Mouse (Mus musculus) MEL (cell line): ENCODE data around the gene Ttf2. TPM values are rescaled to one million over a fixed set of nuclear protein-coding genes. Genes with fewer than 3 reads are reported as not detected.

Experiments
- DNase-seq: peaks from one replicate; pipeline ENCODE4 v3.0.0; 2011; ENCODE audit warnings: low read depth, low spot score
- H3K27ac ChIP-seq: 2 replicates; pipeline ENCODE4 v1.5.1; 2012; ENCODE audit warnings: low read depth, mild to moderate bottlenecking, control low read depth, low read length, moderate library complexity; ENCODE audit not compliant: control insufficient read depth
- H3K27me3 ChIP-seq, 2 experiments: fragments of 150-350 bp in 1 of 2; sonication (generic) in 1 of 2; 2 replicates each; pipeline ENCODE4 v1.6.1; 2012; ENCODE audit warnings: low read length in 2 of 2, mild to moderate bottlenecking in 2 of 2, improper control_type of control experiment in 1 of 2, moderate library complexity in 1 of 2; ENCODE audit not compliant: insufficient read depth in 2 of 2, control insufficient read depth in 1 of 2
- H3K36me3 ChIP-seq, 2 experiments: 2 replicates each; pipeline ENCODE4 v1.6.1; 2012 to 2014; ENCODE audit warnings: low read length in 2 of 2, improper control_type of control experiment in 1 of 2, inconsistent platforms in 1 of 2, mild to moderate bottlenecking in 1 of 2; ENCODE audit not compliant: insufficient read depth in 2 of 2, control insufficient read depth in 1 of 2
- H3K4me1 ChIP-seq, 2 experiments: fragments of 150-350 bp in 1 of 2; sonication (generic) in 1 of 2; 2 replicates each; pipeline ENCODE4 v1.6.1; 2012; ENCODE audit warnings: low read length in 2 of 2, improper control_type of control experiment in 1 of 2, mild to moderate bottlenecking in 1 of 2; ENCODE audit not compliant: insufficient read depth in 2 of 2, control insufficient read depth in 1 of 2
- H3K4me3 ChIP-seq, 2 experiments: fragments of 150-350 bp in 1 of 2; sonication (generic) in 1 of 2; 2 replicates each; pipeline ENCODE4 v1.5.1; 2012; ENCODE audit warnings: low read depth in 2 of 2, low read length in 2 of 2, mild to moderate bottlenecking in 2 of 2, moderate library complexity in 2 of 2, control low read depth in 1 of 2, improper control_type of control experiment in 1 of 2; ENCODE audit not compliant: control insufficient read depth in 1 of 2, insufficient read depth in 1 of 2
- H3K79me2 ChIP-seq: 2 replicates; pipeline ENCODE4 v1.6.1; 2012; ENCODE audit warnings: mild to moderate bottlenecking, low read length, moderate library complexity; ENCODE audit not compliant: control insufficient read depth, poor library complexity, insufficient read depth
- H3K9ac ChIP-seq: 2 replicates; pipeline ENCODE4 v1.6.1; 2012; ENCODE audit warnings: low read depth, mild to moderate bottlenecking, control low read depth, low read length, moderate library complexity; ENCODE audit not compliant: control insufficient read depth, poor library complexity, severe bottlenecking
- H3K9me3 ChIP-seq: fragments of 150-350 bp; sonication (generic); replicated peaks from 2 replicates; pipeline ENCODE4 v1.6.1; 2012; ENCODE audit warnings: mild to moderate bottlenecking, low read length, improper control_type of control experiment, moderate library complexity; ENCODE audit not compliant: insufficient read depth
- CHD1 ChIP-seq: IDR thresholded peaks from 2 replicates; pipeline ENCODE4 v1.6.1; 2012; ENCODE audit warnings: low read depth, mild to moderate bottlenecking, inconsistent platforms, low read length, improper control_type of control experiment
- CHD2 ChIP-seq: IDR thresholded peaks from 2 replicates; pipeline ENCODE4 v1.6.1; 2011; ENCODE audit warnings: low read length, improper control_type of control experiment
- CTCF ChIP-seq, 3 experiments: IDR thresholded peaks in 2 of 3; conservative IDR thresholded peaks in 1 of 3; 2 replicates each; pipeline ENCODE4 v1.5.1; 2011 to 2012; ENCODE audit warnings: low read length in 3 of 3, low read depth in 2 of 3, mild to moderate bottlenecking in 2 of 3, improper control_type of control experiment in 1 of 3, inconsistent platforms in 1 of 3, mixed read lengths in 1 of 3, moderate library complexity in 1 of 3; ENCODE audit not compliant: control insufficient read depth in 1 of 3, insufficient read depth in 1 of 3, poor library complexity in 1 of 3, severe bottlenecking in 1 of 3
- EP300 ChIP-seq, 2 experiments: IDR thresholded peaks; 2 replicates each; pipeline ENCODE4 v1.6.1; 2011; ENCODE audit warnings: improper control_type of control experiment in 2 of 2, low read length in 2 of 2, low read depth in 1 of 2, mild to moderate bottlenecking in 1 of 2
- ETS1 ChIP-seq: IDR thresholded peaks from 2 replicates; pipeline ENCODE4 v1.6.1; 2012; ENCODE audit warnings: low read depth, mild to moderate bottlenecking, inconsistent platforms, low read length, improper control_type of control experiment, moderate library complexity
- GATA1 ChIP-seq: IDR thresholded peaks from 2 replicates; pipeline ENCODE4 v1.6.1; 2011; ENCODE audit warnings: low read depth, low read length, improper control_type of control experiment
- HCFC1 ChIP-seq: IDR thresholded peaks from 2 replicates; pipeline ENCODE4 v1.6.1; 2012; ENCODE audit warnings: low read depth, mild to moderate bottlenecking, inconsistent platforms, low read length, improper control_type of control experiment, moderate library complexity
- KAT2A ChIP-seq: conservative IDR thresholded peaks from 2 replicates; pipeline ENCODE4 v1.6.1; 2012; ENCODE audit warnings: low read depth, low read length, improper control_type of control experiment, inconsistent platforms
- MAFK ChIP-seq: IDR thresholded peaks from 2 replicates; pipeline ENCODE4 v1.6.1; 2011; ENCODE audit warnings: low read depth, mild to moderate bottlenecking, low read length, improper control_type of control experiment, borderline replicate concordance
- MXI1 ChIP-seq: IDR thresholded peaks from 2 replicates; pipeline ENCODE4 v1.6.1; 2011; ENCODE audit warnings: mild to moderate bottlenecking, low read depth, low read length, improper control_type of control experiment
- MYB ChIP-seq: IDR thresholded peaks from 2 replicates; pipeline ENCODE4 v1.6.1; 2011; ENCODE audit warnings: mild to moderate bottlenecking, low read depth, low read length, improper control_type of control experiment
- NRF1 ChIP-seq: IDR thresholded peaks from 2 replicates; pipeline ENCODE4 v1.6.1; 2014; ENCODE audit warnings: low read depth, mild to moderate bottlenecking, inconsistent platforms, low read length, improper control_type of control experiment, moderate library complexity; ENCODE audit not compliant: poor library complexity, insufficient read depth, severe bottlenecking
- POLR2A ChIP-seq, 2 experiments: IDR thresholded peaks; 2 replicates each; pipeline ENCODE4 v1.6.1; 2011 to 2012; ENCODE audit warnings: low read length in 2 of 2, mild to moderate bottlenecking in 2 of 2, control low read depth in 1 of 2, improper control_type of control experiment in 1 of 2, low read depth in 1 of 2, moderate library complexity in 1 of 2; ENCODE audit not compliant: control insufficient read depth in 1 of 2, insufficient read depth in 1 of 2, poor library complexity in 1 of 2
- POLR2AphosphoS2 ChIP-seq: IDR thresholded peaks from 2 replicates; pipeline ENCODE4 v1.6.1; 2011; ENCODE audit warnings: low read length, improper control_type of control experiment
- RAD21 ChIP-seq: IDR thresholded peaks from 2 replicates; pipeline ENCODE4 v1.6.1; 2011; ENCODE audit warnings: mild to moderate bottlenecking, low read depth, low read length, improper control_type of control experiment
- TBP ChIP-seq: IDR thresholded peaks from 2 replicates; pipeline ENCODE4 v1.8.0; 2011; ENCODE audit warnings: low read depth, low read length, improper control_type of control experiment
- USF2 ChIP-seq, 2 experiments: IDR thresholded peaks; 2 replicates each; pipeline ENCODE4 v1.6.1; 2011 to 2012; ENCODE audit warnings: improper control_type of control experiment in 2 of 2, low read length in 2 of 2, borderline replicate concordance in 1 of 2, inconsistent platforms in 1 of 2, low read depth in 1 of 2, mild to moderate bottlenecking in 1 of 2; ENCODE audit not compliant: insufficient read depth in 1 of 2
- ZC3H11A ChIP-seq: IDR thresholded peaks from 2 replicates; pipeline ENCODE4 v1.6.1; 2012; ENCODE audit warnings: low read depth, mild to moderate bottlenecking, inconsistent platforms, low read length, improper control_type of control experiment
- ZKSCAN1 ChIP-seq: IDR thresholded peaks from 2 replicates; pipeline ENCODE4 v1.6.1; 2012; ENCODE audit warnings: low read depth, mild to moderate bottlenecking, inconsistent platforms, low read length, improper control_type of control experiment, moderate library complexity
- ZMIZ1 ChIP-seq: IDR thresholded peaks from 2 replicates; pipeline ENCODE4 v1.6.1; 2012; ENCODE audit warnings: low read depth, mild to moderate bottlenecking, inconsistent platforms, low read length, improper control_type of control experiment, moderate library complexity
- polyA plus RNA-seq, 2 experiments: library from polyadenylated mRNA; stranded (reverse) in 1 of 2; unstranded in 1 of 2; fragments of >175 nt in 1 of 2; fragments of >200 nt in 1 of 2; gene quantifications; 2 replicates each; pipeline versions ENCODE4 v1.2.1 to v1.2.4; 2012; ENCODE audit warnings: low replicate concordance in 2 of 2, low read depth in 1 of 2; ENCODE audit not compliant: insufficient read length in 2 of 2, insufficient read depth in 1 of 2, missing spikeins in 1 of 2
- total RNA-seq: library from RNA; depleted of rRNA; stranded (reverse); fragments of 300-350 nt; gene quantifications from 2 replicates; pipeline ENCODE4 v1.2.3, GENCODE M21; 2012

Gene Ttf2
- total and polyA plus RNA-seq, 3 experiments: 27.7 to 34.4 TPM; not detected in 1

DNA sequence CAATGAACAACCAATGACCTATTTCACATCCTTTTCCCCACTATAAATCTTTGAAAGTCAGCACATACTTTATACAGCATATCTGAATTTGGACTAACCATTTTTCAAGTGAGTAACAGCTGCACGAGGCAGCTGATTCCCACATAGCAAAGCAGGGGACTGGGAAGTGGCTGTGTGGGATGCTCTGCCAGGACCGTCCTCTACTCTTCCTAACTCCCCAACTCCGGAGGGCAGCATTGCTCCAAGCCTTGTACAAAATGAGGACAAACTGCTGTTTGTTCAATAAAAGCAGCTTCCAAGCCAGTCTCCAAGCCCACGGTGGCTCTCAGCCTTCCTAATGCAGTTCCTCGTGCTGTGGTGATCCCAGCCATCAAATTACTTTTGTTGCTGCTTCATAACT lies 58.8 kb downstream of the Ttf2 start:
- TF ChIP-seq ZKSCAN1 (no peak), RAD21 (no peak), POLR2AphosphoS2 (no peak), CTCF (IDR thresholded peaks at IDR 0.05 in 2 of 3, conservative IDR thresholded peaks at IDR 0.05 in 1 of 3; ENCODE audit: control insufficient read depth in 1 of 3, insufficient read depth in 1 of 3, low read depth in 2 of 3, low read length in 3 of 3, poor library complexity in 1 of 3, severe bottlenecking in 1 of 3) (no peak), MYB (no peak), GATA1 (no peak), ETS1 (no peak), TBP (no peak), KAT2A (no peak), ZMIZ1 (no peak), POLR2A (IDR thresholded peaks at IDR 0.05; ENCODE audit: control insufficient read depth in 1 of 2, insufficient read depth in 1 of 2, low read depth in 1 of 2, low read length in 2 of 2, poor library complexity in 1 of 2) (no peak), NRF1 (no peak), HCFC1 (no peak), MXI1 (no peak), EP300 (IDR thresholded peaks at IDR 0.05; ENCODE audit: low read depth in 1 of 2, low read length in 2 of 2) (no peak), USF2 (IDR thresholded peaks at IDR 0.05; ENCODE audit: borderline replicate concordance in 1 of 2, insufficient read depth in 1 of 2, low read depth in 1 of 2, low read length in 2 of 2) (no peak)
- TF ChIP-seq, all 39 proteins: peak for 0
- H3K9ac ChIP-seq: no peak overlapping the region
- H3K27me3 ChIP-seq: peaks cover 0 to 2% of the 10 kb centered on the region in 2 experiments; a peak in 2 of 4 replicates
- H3K27ac ChIP-seq: no peak overlapping the region
- H3K4me1 ChIP-seq: peaks cover 0 to 3% of the 10 kb centered on the region in 2 experiments; a peak in 2 of 4 replicates
- peaks cover 0 to 6% of the 10 kb centered on the region in 2 experiments; a peak in 2 of 4 replicates for H3K36me3 ChIP-seq
- H3K4me3 ChIP-seq: no peak overlapping the region
- DNase-seq: no peak
- H3K79me2 ChIP-seq: no peaks in the 10 kb centered on the region
- no peaks in the 10 kb centered on the region for H3K9me3 ChIP-seq

DNA sequence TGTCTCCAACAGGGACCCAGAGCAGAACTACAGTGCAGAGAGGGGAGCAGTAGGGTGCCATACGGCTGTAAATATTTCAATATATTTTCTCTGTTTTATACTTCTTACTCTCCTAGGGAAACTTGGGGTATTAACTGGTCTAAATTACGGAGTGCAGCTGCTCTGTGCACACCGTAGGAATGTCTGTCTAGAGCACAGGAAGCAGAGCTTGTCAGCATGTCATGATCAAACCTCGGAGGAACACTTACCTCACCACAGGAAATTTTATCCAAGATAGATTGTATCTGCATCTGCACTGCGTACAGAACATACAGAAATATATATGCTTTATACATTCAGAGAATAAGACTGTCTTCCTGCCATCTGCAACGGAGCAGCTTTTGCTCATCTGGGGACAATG lies 60.9 kb downstream of the Ttf2 start:
- H3K4me1 ChIP-seq: peaks cover 0 to 3% of the 10 kb centered on the region in 2 experiments; a peak in 2 of 4 replicates
- peaks cover 0 to 2% of the 10 kb centered on the region in 2 experiments; a peak in 2 of 4 replicates for H3K27me3 ChIP-seq
- no peak overlapping the region for H3K27ac ChIP-seq
- TF ChIP-seq ETS1 (no peak), CHD1 (no peak), GATA1 (no peak), ZC3H11A (no peak), MAFK (no peak), CHD2 (no peak)
- H3K4me3 ChIP-seq: no peak overlapping the region
- no peaks in the 10 kb centered on the region for H3K9me3 ChIP-seq
- no peaks in the 10 kb centered on the region for H3K79me2 ChIP-seq
- H3K9ac ChIP-seq: no peak overlapping the region
- H3K36me3 ChIP-seq: peaks cover 0 to 7% of the 10 kb centered on the region in 2 experiments; a peak in 2 of 4 replicates
- DNase-seq: no peak
